Mouse (Mus musculus): Measurements from ENCODE around the gene Duoxa1.

DNA sequence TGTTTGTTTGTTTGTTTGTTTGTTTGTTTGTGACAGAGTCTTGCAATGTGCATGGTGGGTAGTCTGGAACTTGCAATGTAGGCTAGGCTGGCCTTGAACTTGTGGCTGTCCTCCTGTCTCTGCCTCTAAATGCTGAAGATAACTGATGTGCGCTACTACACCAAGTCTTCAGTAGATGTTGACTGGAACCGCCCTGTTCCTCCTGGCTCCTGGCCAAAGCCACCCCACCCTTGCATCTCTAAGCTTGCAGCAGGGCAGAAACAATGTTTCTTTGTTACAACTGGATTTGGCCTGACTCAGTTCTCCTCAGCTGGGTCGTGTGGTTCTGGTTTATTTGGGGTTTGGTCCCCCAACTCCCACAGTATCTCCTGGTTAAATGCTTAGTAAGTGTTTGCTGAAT lies 20.6 kb upstream of the Duoxa1 start:
- TF ChIP-seq POLR2A (IDR thresholded peaks at IDR 0.05; ENCODE audit: insufficient read depth, low read length), result no peak
- no peak for TF ChIP-seq CTCF (IDR thresholded peaks at IDR 0.05; ENCODE audit: low read depth, low read length)
